ENCODE assay signal across 17 mouse cellular contexts in the genomic region with DNA sequence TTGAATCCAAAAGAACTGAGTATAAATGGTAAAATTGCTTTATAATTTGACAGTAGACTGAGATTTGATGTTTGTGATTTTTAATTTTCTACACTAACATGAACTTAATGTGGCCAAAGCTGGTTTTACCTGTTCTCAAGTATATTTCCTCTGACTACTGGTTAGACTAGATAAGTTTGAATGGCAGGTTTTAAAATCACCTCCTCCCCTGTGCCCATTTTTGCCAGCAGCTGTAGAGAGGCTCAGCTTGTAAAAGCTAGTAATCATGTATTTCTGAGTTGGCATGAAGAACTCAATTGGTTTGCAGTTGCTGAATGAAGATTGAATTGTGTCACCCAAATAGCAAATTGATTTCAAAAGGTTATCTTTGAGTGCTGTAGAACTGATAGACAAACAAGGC. TPM values are rescaled to one million over a fixed set of nuclear protein-coding genes. Genes with fewer than 3 reads are reported as not detected.
A peak's percentile ranks its signal among the peaks of the same experiment; 100 is the strongest.
DNase-seq lines count a peak whose midpoint lies in the region; ATAC-seq lines count a peak whose summit lies in the region.
"Had no signal": no experiment of that assay in that cellular context is flagged by ENCODE, and none has a peak within 500 bp of the region (broad histone marks: within the 10 kb centered on the region; RNA-seq: fewer than 3 reads in every experiment).

No protein-coding gene starts in this region.

- 0 out of 2 replicates have a peak overlapping the region, but pooled peaks have one; percentile 14 for H3K4me2 ChIP-seq in forebrain, embryonic 13.5 days
- H3K4me2 ChIP-seq in forebrain, embryonic 14.5 days (ENCODE audit: low read length), result no peak overlapping the region
- H3K4me2 ChIP-seq in hindbrain, embryonic 14.5 days (replicated peaks), result peak overlapping the region; percentile 89; the same call in 1 of the 2 replicates
- no peak overlapping the region for H3K4me2 ChIP-seq in hindbrain, embryonic 16.5 days (ENCODE audit: low read length)
- 0 out of 2 replicates have a peak overlapping the region, but pooled peaks have one; percentile 21 for H3K4me2 ChIP-seq in midbrain, embryonic 14.5 days (ENCODE audit: low read length)
- no peak overlapping the region for H3K4me2 ChIP-seq in midbrain, embryonic 15.5 days

- H3K27me3 ChIP-seq in forebrain, embryonic 13.5 days, result no peaks in the 10 kb centered on the region
- no peaks in the 10 kb centered on the region for H3K27me3 ChIP-seq in forebrain, embryonic 14.5 days (replicated peaks; ENCODE audit: control insufficient read depth, insufficient read depth, low read length)
- H3K27me3 ChIP-seq in hindbrain, embryonic 14.5 days (ENCODE audit: control insufficient read depth, insufficient read depth, low read length), result no peaks in the 10 kb centered on the region
- H3K27me3 ChIP-seq in hindbrain, embryonic 16.5 days (replicated peaks; ENCODE audit: control insufficient read depth, insufficient read depth, low read length), result no peaks in the 10 kb centered on the region
- peaks cover 4% of the 10 kb centered on the region; the same call in 1 of the 2 replicates for H3K27me3 ChIP-seq in midbrain, embryonic 14.5 days (ENCODE audit: control insufficient read depth, insufficient read depth, low read length)
- no peaks in the 10 kb centered on the region for H3K27me3 ChIP-seq in midbrain, embryonic 15.5 days (replicated peaks)
- H3K27me3 ChIP-seq: embryonic facial prominence, embryonic 13.5 days; intestine, embryonic 15.5 days had no signal

- H3K27ac ChIP-seq in forebrain, embryonic 13.5 days, result no peak overlapping the region
- H3K27ac ChIP-seq in forebrain, embryonic 14.5 days (ENCODE audit: low read depth, low read length), result no peak overlapping the region
- H3K27ac ChIP-seq in hindbrain, embryonic 14.5 days, result no peak overlapping the region
- no peak overlapping the region for H3K27ac ChIP-seq in hindbrain, embryonic 16.5 days (ENCODE audit: low read depth, low read length)
- no peak overlapping the region for H3K27ac ChIP-seq in midbrain, embryonic 14.5 days (replicated peaks; ENCODE audit: low read depth, low read length)
- H3K27ac ChIP-seq in midbrain, embryonic 15.5 days, result no peak overlapping the region
- H3K27ac ChIP-seq: embryonic facial prominence, embryonic 13.5 days; forebrain, embryonic 10.5 days; hindbrain, embryonic 10.5 days; intestine, embryonic 15.5 days had no signal

- ATAC-seq in forebrain, embryonic 13.5 days, result no peak
- no peak for ATAC-seq in forebrain, embryonic 14.5 days
- no peak for ATAC-seq in hindbrain, embryonic 14.5 days (ENCODE audit: low FRiP score)
- no peak for ATAC-seq in hindbrain, embryonic 16.5 days
- no peak for ATAC-seq in midbrain, embryonic 14.5 days (ENCODE audit: low FRiP score, low TSS enrichment)
- ATAC-seq in midbrain, embryonic 15.5 days (replicated peaks), result no peak
- ATAC-seq: forebrain, embryonic 16.5 days; intestine, embryonic 15.5 days had no signal

- H3K4me1 ChIP-seq in forebrain, embryonic 13.5 days, result peaks cover 43% of the 10 kb centered on the region
- peaks cover 22% of the 10 kb centered on the region for H3K4me1 ChIP-seq in forebrain, embryonic 14.5 days (ENCODE audit: control insufficient read depth, insufficient read depth, low read length)
- H3K4me1 ChIP-seq in hindbrain, embryonic 14.5 days (replicated peaks; ENCODE audit: control insufficient read depth, insufficient read depth, low read length), result peaks cover 43% of the 10 kb centered on the region
- H3K4me1 ChIP-seq in hindbrain, embryonic 16.5 days (ENCODE audit: control insufficient read depth, insufficient read depth, low read depth, low read length), result peaks cover 28% of the 10 kb centered on the region
- peaks cover 33% of the 10 kb centered on the region for H3K4me1 ChIP-seq in midbrain, embryonic 14.5 days (ENCODE audit: control insufficient read depth, insufficient read depth, low read length)
- peaks cover 39% of the 10 kb centered on the region for H3K4me1 ChIP-seq in midbrain, embryonic 15.5 days

- H3K9ac ChIP-seq in forebrain, embryonic 13.5 days, result no peak overlapping the region
- no peak overlapping the region for H3K9ac ChIP-seq in forebrain, embryonic 14.5 days (ENCODE audit: low read length)
- H3K9ac ChIP-seq in hindbrain, embryonic 14.5 days, result no peak overlapping the region
- no peak overlapping the region for H3K9ac ChIP-seq in hindbrain, embryonic 16.5 days (ENCODE audit: low read depth, low read length)
- H3K9ac ChIP-seq in midbrain, embryonic 14.5 days (replicated peaks; ENCODE audit: low read length), result no peak overlapping the region
- no peak overlapping the region for H3K9ac ChIP-seq in midbrain, embryonic 15.5 days
- H3K9ac ChIP-seq: embryonic facial prominence, embryonic 13.5 days; intestine, embryonic 15.5 days had no signal

- no peak overlapping the region for H3K4me3 ChIP-seq in forebrain, embryonic 13.5 days
- no peak overlapping the region for H3K4me3 ChIP-seq in forebrain, embryonic 14.5 days (ENCODE audit: low read depth, low read length)
- no peak overlapping the region for H3K4me3 ChIP-seq in hindbrain, embryonic 14.5 days (replicated peaks; ENCODE audit: low read length)
- no peak overlapping the region for H3K4me3 ChIP-seq in hindbrain, embryonic 16.5 days (ENCODE audit: low read length)
- no peak overlapping the region for H3K4me3 ChIP-seq in midbrain, embryonic 14.5 days (replicated peaks; ENCODE audit: low read depth, low read length)
- no peak overlapping the region for H3K4me3 ChIP-seq in midbrain, embryonic 15.5 days
- H3K4me3 ChIP-seq: intestine, embryonic 15.5 days had no signal

- H3K36me3 ChIP-seq in forebrain, embryonic 13.5 days (ENCODE audit: poor library complexity, severe bottlenecking), result peaks cover 13% of the 10 kb centered on the region; the same call in 1 of the 2 replicates
- no peaks in the 10 kb centered on the region; the same call in 1 of the 2 replicates for H3K36me3 ChIP-seq in forebrain, embryonic 14.5 days (ENCODE audit: control insufficient read depth, insufficient read depth, low read length)
- peaks cover 9% of the 10 kb centered on the region; the same call in 1 of the 2 replicates for H3K36me3 ChIP-seq in hindbrain, embryonic 14.5 days (replicated peaks; ENCODE audit: control insufficient read depth, insufficient read depth)
- peaks cover 3% of the 10 kb centered on the region; the same call in 1 of the 2 replicates for H3K36me3 ChIP-seq in hindbrain, embryonic 16.5 days (ENCODE audit: control insufficient read depth, insufficient read depth, low read length)
- H3K36me3 ChIP-seq in midbrain, embryonic 14.5 days (ENCODE audit: control insufficient read depth, insufficient read depth, low read length), result peaks cover 7% of the 10 kb centered on the region; the same call in 1 of the 2 replicates
- no peaks in the 10 kb centered on the region for H3K36me3 ChIP-seq in midbrain, embryonic 15.5 days (replicated peaks)
- H3K36me3 ChIP-seq: intestine, embryonic 15.5 days had no signal

- no peaks in the 10 kb centered on the region for H3K9me3 ChIP-seq in forebrain, embryonic 13.5 days (replicated peaks)
- no peaks in the 10 kb centered on the region for H3K9me3 ChIP-seq in forebrain, embryonic 14.5 days (replicated peaks; ENCODE audit: control insufficient read depth, low read length)
- H3K9me3 ChIP-seq in hindbrain, embryonic 14.5 days (ENCODE audit: control insufficient read depth, low read length), result no peaks in the 10 kb centered on the region
- no peaks in the 10 kb centered on the region for H3K9me3 ChIP-seq in hindbrain, embryonic 16.5 days (ENCODE audit: control insufficient read depth, low read length)
- no peaks in the 10 kb centered on the region for H3K9me3 ChIP-seq in midbrain, embryonic 14.5 days (ENCODE audit: control insufficient read depth, low read length)
- H3K9me3 ChIP-seq in midbrain, embryonic 15.5 days, result no peaks in the 10 kb centered on the region
- H3K9me3 ChIP-seq: embryonic facial prominence, embryonic 13.5 days; forebrain, embryonic 10.5 days; hindbrain, embryonic 10.5 days; intestine, embryonic 15.5 days had no signal

- DNase-seq in forebrain, embryonic 14.5 days (ENCODE audit: low spot score), result no peak
- DNase-seq in hindbrain, embryonic 14.5 days (ENCODE audit: low spot score), result no peak
- DNase-seq in midbrain, embryonic 14.5 days, result no peak
- no peak for DNase-seq in cerebellum, adult 11-12 months
- DNase-seq: adrenal gland, postnatal 10 days; cerebellum, adult 11 months; cerebellum, adult 9-10 months; cerebellum, postnatal 25 days; gastrocnemius, postnatal 14 days had no signal

RNA-seq across cellular contexts. Expression of a gene that starts 2.8 kb away (rescaled TPM):
- polyA plus RNA-seq in forebrain, embryonic 13.5 days (2015; fragmentation: Nextera tagmentation; extraction: Ambion mirVana), result 88.4 and 99.8 TPM in 2 replicates
- polyA plus RNA-seq in forebrain, embryonic 14.5 days (2014; fragmentation: Nextera tagmentation; extraction: Ambion mirVana), result 94.9 and 98.0 TPM in 2 replicates
- polyA plus RNA-seq in hindbrain, embryonic 14.5 days (2014; fragmentation: Nextera tagmentation; extraction: Ambion mirVana), result 89.5 and 97.3 TPM in 2 replicates
- polyA plus RNA-seq in hindbrain, embryonic 16.5 days (2015; fragmentation: Nextera tagmentation; extraction: Ambion mirVana), result 84.4 TPM in 2 replicates
- 77.8 and 110 TPM in 2 replicates for polyA plus RNA-seq in midbrain, embryonic 14.5 days (2014; fragmentation: Nextera tagmentation; extraction: Ambion mirVana)
- 89.7 and 95.1 TPM in 2 replicates for polyA plus RNA-seq in midbrain, embryonic 15.5 days (2015; fragmentation: Nextera tagmentation; extraction: Ambion mirVana)

RNA-seq across cellular contexts. Expression of a gene that starts 2.8 kb away (rescaled TPM):
- polyA plus RNA-seq in forebrain, embryonic 13.5 days (2015; fragmentation: Nextera tagmentation; extraction: Ambion mirVana), result 85.2 and 85.7 TPM in 2 replicates
- polyA plus RNA-seq in forebrain, embryonic 14.5 days (2014; fragmentation: Nextera tagmentation; extraction: Ambion mirVana), result 40.4 and 61.9 TPM in 2 replicates
- 78.5 and 81.2 TPM in 2 replicates for polyA plus RNA-seq in hindbrain, embryonic 14.5 days (2014; fragmentation: Nextera tagmentation; extraction: Ambion mirVana)
- 72.2 and 72.8 TPM in 2 replicates for polyA plus RNA-seq in hindbrain, embryonic 16.5 days (2015; fragmentation: Nextera tagmentation; extraction: Ambion mirVana)
- polyA plus RNA-seq in midbrain, embryonic 14.5 days (2014; fragmentation: Nextera tagmentation; extraction: Ambion mirVana), result 85.5 and 86.9 TPM in 2 replicates
- polyA plus RNA-seq in midbrain, embryonic 15.5 days (2015; fragmentation: Nextera tagmentation; extraction: Ambion mirVana), result 76.3 and 86.7 TPM in 2 replicates

Comparison
In these comparisons a context has a peak if more than half of its experiments do, and no peak if none do; other contexts are left out.
1. H3K4me2 ChIP-seq: peak in forebrain, embryonic 13.5 days (single experiment), hindbrain, embryonic 14.5 days (single experiment) and midbrain, embryonic 14.5 days (single experiment); none in forebrain, embryonic 14.5 days (single experiment), hindbrain, embryonic 16.5 days (single experiment) and midbrain, embryonic 15.5 days (single experiment).